Mouse (Mus musculus) brain, embryonic 14.5 days (tissue): ENCODE measurements at regions not wholly inside any gene's neighbourhood (a gene's known extent, or its start where the extent isn't known, plus 50 kb on each side); places are given as distances from the start of the nearest gene placed in this dataset.

Experiments used
- CTCF ChIP-seq: fragments of 200-500 bp; IDR thresholded peaks from 2 replicates; pipeline ENCODE4 v1.5.1; 2012; ENCODE audit warnings: inconsistent platforms, mild to moderate bottlenecking, moderate library complexity, borderline replicate concordance; ENCODE audit not compliant: insufficient read depth, insufficient read length; ENCODE audit errors: extremely low read depth
- POLR2A ChIP-seq: fragments of 200-500 bp; IDR thresholded peaks from 2 replicates; pipeline ENCODE4 v1.6.1; 2012; ENCODE audit warnings: mild to moderate bottlenecking, inconsistent platforms, borderline replicate concordance; ENCODE audit not compliant: poor library complexity, insufficient read depth, insufficient read length, severe bottlenecking; ENCODE audit errors: extremely low read depth

DNA sequence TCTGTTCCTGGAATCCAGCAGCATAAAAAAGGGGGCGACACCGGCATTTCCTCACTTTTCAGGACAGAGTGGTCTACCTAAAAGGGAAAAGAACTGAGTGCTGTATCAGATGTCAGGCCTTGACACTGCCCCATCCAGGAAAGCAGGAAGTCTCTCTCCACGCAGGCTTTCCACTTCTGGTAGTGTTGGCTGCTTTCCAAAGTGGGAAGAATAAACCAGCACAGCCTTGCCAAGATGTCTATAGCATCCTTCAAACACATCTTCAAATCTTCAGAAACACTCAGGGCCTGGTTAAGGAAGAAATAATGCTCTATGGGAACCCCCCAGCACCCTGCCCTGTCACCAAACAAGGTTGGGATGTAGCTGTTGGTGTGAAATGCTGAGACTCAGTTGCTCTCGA lies 127.5 kb upstream of the 1700025G04Rik start:
- TF ChIP-seq POLR2A (no peak), CTCF (no peak)
